Mouse (Mus musculus) activated CD4-positive, CD25-positive, alpha-beta regulatory T cell, adult 4 months (primary cell): ENCODE measurements around the gene Rdh5. TPM values are rescaled to one million over a fixed set of nuclear protein-coding genes. Genes with fewer than 3 reads are reported as not detected.

Experiments used
- ATAC-seq: one replicate; pipeline ENCODE4 v1.8.0; 2017
- polyA plus RNA-seq, 2 experiments: library from polyadenylated mRNA; unstranded; fragments of 100-300 nt; shearing (Covaris generic); gene quantifications; one replicate each; pipeline ENCODE4 v1.2.1; 2017

Gene Rdh5
- polyA plus RNA-seq, 2 experiments from 2014 or later, result 5.7 to 8.9 TPM

DNA sequence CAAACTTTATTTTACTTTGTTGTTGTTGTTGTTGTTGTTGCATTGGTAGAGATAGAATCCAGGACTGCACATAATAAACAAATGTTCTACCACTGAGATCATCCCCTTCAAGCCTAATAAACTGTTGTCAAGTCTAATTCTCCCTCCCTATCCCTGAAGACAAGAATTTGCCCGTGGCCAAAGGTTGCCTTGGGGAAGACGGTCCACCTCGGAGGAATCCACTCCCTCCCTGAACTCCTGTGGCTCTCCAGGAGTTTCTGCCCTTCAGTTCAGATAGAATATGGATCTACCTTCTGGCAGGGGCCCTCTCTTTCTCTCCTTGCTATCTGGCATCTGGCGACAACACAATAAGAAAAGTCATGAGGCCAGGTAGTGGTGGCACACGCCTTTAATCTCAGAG is 17.9 kb downstream of the Rdh5 start:
- ATAC-seq, result no peak

DNA sequence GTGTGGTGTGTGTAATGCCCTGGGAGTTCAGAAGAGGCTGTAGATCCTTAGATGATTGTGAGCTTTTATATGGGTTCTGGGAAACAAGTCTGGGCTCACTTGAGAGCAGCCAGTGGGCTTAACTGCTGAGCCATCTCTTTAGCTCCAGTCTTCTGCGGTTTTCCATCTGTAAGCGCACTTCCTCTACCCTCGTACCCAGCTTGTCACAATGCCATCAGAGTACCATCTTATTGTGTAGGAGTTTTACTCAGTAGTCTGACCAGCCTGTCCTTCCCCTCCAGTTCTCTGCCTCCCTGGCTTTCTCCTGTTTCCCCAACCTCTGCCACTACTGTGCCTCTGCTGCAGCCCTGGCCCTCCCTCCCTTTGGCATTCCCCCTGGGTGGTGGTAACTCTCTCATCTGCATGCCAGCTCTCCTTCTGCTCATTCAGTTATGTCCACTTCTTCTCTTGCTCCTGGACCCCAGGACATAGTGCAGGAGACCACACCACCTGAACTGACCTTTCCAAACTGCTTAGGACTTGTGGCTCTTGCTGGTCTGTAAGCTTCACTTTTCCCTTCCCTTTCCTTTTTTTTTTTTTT is 20.2 kb downstream of the Rdh5 start:
- peak; percentile 81 for ATAC-seq

DNA sequence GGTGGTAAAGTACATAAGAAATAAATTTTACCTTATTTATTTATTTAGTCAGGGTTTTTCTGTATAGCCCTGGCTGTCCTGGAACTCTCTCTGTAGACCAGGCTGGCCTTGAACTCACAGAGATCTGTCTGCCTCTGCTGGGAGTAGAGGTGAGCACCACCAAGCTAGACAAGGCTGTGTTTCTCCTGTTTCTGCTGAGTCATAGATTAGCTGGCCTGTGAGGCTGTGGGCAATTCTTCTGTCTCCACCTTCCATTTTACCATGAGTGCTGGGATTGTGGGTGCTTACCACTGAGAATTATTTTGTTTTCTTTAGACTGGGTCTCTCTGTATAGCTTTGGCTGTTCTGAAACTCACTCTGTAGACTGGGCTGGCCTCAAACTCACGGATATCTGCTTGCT is 21.3 kb downstream of the Rdh5 start:
- ATAC-seq, result no peak

DNA sequence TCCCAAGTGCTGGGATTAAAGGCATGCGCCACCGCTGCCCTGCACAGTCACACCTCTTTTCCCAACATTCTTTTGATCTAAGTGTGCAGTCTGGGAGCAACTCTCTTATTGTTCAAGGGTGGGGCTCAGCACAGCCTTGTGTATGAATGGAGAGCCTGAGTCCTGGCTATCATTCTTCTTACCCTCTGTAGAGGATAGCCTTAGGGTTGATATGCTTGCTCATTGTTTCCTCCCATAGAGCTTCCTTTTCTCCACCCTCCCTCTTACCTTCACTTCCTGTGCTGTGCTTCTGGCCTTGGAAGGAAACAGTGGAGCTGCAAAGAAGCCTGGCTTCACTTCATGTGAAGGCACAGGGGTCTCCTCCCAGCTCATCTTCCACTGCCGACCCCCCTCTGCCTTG is 22.0 kb downstream of the Rdh5 start, which contains the start of gene Cd63:
Gene Cd63 (plus strand): TSS at position 292 of the 400 bp plus-strand sequence.
- no peak for ATAC-seq

DNA sequence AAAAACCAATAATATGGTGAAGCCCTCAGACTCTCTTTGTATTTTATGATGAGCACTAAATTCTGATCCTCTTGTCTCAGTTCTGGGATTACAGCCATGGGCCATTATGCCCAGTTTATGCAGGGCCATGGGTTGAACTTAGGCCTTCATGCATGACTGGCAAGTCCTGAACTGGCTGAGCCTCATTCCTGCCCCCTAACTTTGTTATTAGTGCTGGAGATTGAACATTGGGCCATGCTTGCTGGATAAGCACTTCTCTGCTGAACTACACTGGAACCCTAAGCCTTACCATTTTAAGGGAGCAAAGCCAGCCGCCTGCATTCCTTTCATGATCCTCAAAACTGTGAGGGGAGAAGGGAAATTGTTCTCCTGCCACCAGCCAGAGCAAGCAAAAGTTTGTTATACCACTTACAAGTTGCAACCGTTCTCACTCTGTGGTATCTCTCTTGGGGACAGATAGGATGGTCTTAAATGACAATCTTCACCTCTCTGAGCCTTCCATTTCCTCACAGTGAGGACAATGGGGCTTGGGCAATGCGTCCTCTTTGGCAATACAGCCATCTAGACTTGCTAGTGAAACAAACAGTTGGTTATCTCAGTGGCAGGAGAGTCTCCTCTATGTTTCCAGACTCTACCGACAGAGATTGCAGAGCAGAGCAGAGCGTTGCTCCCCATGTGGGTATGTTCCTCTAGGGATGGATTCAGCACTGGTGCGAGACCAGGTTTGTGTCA is 22.8 kb downstream of the Rdh5 start:
- ATAC-seq, result no peak

DNA sequence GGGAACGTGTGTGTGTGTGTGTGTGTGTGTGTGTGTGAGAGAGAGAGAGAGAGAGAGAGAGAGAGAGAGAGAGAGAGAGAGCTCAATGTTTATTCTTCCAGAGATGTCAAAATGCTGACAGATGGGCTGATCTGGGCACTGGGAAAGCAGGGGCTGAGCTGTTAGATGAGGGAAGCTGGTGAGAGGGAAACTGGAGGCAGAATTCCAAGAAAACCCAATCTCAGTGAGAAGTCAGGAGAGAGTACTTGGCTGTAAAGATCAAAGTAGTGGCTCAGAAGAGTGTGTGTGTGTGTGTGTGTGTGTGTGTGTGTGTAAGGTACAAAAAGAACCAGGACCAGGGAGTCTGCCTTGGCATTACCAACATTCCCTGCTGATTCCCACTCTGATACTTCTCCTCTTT is 25.2 kb downstream of the Rdh5 start:
- ATAC-seq, result no peak

DNA sequence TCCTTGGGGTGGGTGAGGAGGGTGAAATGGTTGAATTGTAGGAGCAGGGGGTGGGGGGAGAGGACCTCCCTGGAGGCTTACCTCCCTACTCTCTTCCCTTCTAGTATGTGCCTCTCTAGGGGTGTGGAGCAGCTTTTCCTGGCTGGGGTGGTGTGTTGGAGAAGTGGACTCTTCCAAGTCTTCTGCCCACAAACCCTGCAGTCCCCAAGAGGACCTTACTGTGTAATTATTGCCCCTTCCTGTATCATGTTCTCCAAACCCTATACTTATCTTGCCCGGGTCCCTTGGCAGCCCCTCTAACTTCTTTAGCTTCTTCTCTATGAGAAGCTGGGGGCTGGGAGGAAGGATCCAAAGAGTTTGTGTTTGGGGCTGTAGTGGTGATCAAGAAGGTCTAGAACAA is 25.9 kb downstream of the Rdh5 start:
- no peak for ATAC-seq

DNA sequence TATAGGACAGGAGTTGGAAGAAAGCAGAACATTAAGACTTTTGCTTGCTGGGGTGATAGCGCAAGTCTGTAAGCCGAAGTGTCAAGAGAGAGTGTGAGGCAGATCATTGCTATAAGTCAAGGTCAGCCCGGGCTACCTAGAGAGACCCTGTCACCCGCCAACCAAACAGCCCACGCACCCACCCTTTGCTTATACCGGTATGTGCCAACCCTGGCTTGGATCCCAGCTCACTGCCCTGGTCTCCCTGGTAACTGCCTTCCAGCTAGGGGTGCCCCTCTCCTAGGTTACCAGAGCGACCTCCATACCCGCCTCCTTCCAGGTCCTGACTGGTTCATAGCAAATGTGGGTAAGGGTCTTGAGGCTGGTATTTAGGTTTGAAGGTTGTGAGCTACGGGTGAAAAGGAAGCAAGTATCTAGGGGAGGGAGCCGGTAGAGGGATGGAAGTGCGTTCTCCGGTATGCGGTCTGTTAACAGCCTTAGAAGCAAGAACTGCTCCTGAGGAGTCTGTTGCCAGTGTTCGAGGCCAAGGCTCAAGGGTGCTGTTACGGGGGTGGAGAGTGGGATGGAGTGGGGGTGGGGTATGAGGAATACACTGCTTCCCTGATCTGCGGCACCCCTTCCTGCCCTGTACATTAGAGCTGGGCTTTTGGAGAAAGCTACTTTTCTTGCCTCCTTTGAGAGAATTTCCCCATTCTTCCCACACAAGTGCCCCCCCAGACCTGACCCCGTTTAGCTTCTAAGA is 26.6 kb downstream of the Rdh5 start:
- no peak for ATAC-seq

DNA sequence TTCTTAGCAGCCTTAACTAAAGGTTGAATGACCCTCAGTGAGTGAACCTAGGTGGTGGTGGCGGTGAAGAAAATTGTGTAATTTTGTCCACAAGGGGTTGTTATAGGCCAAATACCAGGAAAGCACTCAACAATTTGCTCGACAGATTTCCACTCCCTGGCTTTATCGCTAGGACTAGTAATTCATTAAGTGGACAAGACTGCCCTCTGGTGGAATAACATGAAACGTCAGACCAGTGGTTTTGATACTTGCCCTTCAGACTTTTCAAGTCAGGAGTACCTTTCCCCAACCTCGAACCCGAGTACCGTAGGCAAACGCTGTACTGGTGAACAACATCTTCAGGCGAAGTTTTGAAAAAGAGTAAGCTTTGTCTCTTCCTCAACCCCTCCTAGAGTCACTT is 27.3 kb downstream of the Rdh5 start:
- ATAC-seq, result peak; percentile 51

DNA sequence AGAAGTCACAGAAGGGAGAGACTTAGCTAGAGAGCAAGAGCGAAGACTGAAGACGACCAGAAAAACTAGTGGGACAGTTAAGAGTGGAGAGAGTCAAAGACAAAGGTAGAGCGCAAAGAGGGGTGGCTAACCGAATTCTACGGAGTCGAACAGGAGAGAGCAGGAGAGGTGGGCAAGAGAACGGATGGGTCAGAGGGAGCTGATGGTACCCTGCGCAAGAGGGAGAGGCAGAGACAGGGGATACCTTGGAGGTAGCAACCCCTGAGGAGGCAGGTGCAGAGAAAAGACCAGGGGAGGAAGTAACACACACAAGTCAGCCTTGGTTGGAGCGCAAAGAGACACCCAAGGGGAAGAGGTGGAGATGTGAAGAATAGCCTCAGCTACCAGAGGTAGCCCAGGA is 30.4 kb downstream of the Rdh5 start:
- ATAC-seq, result no peak

DNA sequence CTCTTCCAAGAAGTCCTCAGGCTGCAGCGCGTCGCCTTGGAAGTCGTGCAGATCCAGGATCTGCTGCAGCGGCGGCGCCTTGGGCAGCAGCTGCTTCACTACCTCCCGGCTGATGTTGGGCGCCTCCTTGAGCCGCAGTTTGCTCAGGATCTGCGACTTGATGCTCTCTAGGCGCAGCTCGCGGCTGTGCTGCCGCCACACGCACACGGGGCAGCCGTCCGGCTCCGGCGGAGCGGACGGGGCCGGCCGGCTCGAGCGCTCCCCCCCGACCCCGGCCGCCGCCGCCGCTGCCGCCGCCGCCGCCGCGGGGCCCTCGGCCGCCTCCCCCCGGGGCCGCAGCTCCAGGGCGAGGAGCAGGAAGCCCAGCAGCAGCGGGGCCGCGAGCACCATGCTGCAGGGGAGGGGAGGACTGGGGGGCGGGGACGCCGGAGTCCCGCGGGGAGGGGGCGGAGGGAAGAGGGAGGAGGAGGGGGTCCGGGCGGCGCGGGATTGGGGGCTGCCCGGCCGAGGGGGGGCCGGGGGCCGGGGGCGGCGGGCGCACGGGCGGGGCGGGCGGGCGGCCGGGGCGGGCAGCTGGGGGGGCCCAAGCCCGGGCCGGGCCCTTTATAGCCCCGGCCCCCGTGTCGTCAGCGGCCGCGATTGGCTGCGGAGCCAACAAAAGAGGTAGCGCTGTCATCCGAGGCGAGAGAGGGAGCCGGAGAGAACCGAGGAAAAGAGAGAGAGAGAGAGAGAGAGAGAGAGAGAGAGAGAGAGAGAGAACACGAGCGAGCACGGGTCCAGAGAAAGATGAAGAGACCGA is 31.2 kb downstream of the Rdh5 start, which contains the start of gene Gdf11:
Gene Gdf11 (minus strand): TSS at position 423 of the 799 bp plus-strand sequence.
- peak; percentile 65 for ATAC-seq

DNA sequence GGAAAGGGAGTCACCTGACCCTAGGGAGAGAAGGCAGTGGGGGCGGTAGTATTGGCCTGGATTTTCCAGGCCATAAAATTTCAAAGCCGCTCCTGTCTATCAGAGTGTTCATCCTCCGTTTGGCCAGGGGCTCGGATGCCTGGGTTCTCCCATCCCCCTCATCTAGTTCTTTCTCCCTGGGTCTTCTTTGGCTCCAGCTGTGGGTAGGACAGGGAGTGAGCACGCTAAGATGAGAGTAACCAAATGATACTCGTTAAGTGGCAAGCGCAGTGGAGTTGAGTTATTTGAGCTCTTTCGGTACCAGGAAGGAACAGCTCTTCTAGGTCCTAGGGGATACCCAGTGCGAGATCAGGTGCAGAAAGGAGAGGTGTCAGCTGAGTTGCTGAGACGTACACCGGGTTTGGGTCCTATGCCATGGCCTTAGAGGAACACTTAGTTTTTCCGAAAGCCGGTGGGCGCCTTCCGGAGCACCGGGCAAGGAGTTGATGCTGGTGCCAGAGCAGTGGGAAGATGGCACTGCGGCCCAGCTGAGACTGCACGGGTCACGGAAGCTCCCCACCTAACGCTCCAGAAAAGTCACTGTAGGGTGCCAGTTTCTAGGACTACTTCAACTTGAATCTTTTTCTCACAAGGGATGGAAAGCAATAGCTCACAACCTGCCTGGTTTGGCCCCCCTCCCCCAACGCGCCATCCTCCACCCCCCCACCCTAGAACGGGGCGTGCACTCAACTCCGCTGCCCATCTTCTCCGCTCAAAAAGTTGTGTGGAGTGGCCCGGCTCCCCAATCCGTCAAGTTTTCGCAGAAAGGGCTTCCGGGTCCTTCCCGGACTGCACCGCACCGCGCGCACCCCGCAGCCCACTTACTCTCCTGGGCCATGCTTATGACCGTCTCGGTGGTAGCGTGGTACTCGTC is 32.0 kb downstream of the Rdh5 start:
- peak; percentile 23 for ATAC-seq

DNA sequence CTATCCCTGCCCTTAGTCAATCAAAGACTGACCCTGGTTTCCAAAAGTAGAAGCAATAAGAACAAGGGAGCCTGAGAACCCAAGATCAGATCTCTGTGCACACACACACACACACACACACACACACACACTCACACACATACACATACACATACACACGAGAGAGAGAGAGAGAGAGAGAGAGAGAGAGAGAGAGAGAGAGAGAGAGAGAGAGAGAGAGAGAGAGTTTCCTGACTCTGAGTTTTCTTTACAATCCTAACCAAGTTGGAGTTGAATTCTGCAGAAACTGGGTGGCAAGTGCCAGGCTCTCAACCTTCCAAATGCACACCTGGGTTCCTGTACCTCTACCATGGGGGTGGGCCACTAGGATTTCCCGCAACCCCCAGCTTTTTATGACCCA is 32.8 kb downstream of the Rdh5 start:
- no peak for ATAC-seq

DNA sequence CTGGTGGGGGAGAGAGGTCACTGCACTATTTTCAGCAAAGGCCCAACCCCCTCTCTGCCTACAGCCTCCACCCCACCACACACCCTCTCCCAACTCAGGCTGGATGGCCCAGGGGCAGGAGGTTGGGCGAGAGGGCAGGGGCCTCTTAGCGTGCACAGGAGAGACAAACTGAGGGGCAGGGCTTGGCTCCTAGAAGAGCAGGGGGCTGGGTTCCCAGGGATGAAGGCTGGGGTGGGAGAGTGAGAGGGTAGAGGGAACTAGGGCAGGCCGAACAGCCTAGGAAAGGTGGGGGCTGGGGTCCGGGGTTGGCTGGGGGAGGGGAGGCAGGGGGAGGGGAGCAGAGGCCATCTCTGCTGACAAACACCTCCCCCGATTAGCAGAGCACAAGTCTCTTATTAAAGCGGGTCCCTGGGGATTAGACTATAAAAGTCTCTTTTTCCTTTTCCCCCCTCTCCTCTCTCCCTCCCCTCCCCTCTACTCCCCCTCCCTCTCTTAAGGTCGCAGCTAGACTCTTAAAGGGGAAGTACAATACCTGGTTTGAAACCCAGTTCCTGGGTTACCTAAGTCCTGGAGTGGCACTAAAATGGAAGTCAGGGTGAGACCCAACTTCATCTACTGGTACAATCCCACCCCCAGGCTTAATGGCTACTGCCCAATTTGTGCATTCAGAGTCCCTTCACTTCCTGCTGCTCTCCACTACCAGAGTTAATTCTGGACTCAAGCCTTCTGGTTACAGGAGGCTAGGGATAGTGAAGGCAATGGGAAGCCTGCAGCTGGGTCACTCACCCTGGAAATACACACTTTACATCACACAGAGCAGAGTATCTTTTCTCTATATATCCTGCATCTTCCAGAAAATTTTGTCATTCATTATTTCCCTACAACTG is 33.5 kb downstream of the Rdh5 start:
- ATAC-seq, result no peak

DNA sequence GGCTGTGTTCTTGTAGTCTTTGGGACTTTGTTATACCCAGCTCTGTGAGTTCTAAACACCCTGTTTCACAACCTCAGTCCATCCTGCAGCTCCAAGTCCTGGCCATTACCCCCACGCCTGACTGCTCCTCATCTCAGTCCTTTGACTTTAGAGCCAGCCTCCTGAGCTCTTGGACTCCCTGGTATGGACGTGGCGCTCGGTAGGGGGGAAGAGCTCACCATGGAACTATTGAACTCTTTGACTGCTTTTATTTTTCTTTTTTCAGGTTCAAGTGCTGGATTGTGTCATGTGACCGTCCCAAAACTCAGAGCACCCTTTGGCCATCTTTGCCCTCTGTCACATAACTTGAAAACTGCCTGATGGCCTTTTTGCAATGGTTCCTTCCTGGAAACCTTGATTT is 40.6 kb downstream of the Rdh5 start:
- ATAC-seq, result no peak

DNA sequence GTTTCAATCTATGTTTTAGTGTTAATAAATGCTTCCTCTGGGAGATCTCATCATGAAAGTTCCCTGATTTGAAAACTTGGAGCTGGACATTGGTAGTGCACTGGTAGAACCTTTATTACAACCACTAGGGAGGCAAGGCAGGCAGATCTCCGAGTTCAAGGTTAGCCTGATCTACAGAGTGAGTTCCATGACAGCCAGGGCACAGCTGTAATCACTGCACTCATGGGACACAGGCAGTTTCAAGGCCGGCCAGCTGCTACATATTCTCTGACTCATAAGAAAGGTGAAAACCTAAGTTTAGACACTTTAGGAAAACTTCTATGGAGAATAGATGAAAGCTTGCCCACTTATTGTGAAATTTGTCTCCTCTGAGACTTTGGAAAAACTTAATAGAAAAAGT is 43.9 kb downstream of the Rdh5 start:
- no peak for ATAC-seq

DNA sequence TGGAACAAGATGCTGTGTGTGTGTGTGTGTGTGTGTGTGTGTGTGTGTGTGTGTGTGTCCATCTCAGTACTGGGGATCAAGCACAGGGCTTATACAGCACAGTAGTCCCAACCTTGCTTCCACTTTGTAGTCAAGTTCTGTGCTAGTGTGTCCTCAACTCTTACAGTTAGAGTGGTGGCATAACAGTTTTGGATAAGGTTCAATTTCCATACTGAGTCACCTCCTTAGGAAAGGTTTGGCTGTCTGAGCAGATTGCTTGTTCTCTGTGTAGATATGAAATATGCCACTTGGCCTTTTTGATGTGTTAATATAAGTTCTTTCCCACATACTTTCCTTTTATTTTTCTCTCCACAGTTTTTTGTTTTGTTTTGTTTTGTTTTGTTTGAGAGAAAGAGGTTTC is 44.4 kb downstream of the Rdh5 start:
- ATAC-seq, result no peak

DNA sequence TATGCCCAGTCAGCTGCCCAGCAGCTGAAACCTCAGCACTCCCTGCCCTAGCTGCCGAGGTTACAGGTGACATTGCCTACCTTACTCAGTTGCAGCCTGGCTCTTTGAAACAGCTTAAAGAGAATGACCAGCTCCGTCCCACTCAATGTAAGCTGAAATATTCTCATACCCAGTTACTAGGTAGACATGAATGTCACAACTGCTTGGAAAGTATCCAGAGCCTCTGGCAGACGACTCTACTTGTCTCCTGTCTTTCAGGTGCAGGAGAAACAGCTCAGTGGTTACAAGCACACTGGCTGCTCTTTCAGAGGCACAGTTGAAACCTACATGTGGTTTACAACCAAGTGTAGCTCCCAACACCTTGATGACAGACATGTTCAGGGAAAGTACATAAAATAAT is 52.3 kb downstream of the Rdh5 start:
- ATAC-seq, result no peak

DNA sequence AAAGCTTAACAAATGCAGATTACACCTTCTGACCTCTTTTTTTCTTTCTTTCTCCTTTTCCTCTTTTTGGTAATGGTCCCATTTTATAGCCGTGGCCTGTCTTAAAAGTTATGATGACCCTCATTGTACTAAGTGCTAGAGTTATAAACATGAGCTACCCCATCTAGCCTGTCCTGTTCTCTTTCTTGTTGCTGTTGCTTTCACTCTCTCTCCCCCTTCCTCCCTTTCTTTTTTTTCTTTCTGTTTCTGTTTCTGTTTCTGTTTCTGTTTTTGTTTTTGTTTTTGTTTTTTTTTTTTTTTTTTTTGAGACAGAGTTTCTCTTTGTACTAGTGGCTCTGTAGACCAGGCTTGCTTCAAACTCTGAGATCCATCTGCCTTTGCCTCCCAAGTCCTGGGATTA is 56.2 kb downstream of the Rdh5 start:
- ATAC-seq, result peak; percentile 36

DNA sequence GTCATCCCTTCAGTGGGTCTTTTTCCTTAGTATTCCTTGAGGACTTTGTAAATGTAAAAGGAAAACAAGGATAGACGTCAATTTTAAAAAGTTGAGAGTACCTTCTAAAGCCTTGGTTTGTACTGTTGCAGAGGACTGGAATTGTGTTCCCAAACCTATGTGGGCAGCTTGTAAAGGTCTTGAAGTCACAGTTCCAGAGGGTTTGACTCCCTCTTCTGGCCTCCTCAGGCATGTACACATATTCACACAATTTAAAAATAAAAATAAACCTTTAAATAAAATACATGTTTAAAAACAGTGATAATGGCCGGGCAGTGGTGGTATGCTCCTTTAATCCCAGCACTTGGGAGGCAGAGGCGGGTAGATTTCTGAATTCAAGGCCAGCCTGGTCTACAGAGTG is 56.6 kb downstream of the Rdh5 start:
- ATAC-seq, result no peak
